Mouse (Mus musculus): Measurements from ENCODE around the gene Mark3.
"Not testable (repeated sequence)": the region's sequence is repeated elsewhere in the genome, so short reads cannot be mapped to it uniquely, and the experiment has no call there.

- TF ChIP-seq CTCF, EP300 (IDR thresholded peaks at IDR 0.05): not testable (repeated sequence)
Measured at GRCm38 (mm10) chr12:111661554-111661953, 87.2 kb downstream of the Mark3 start.
